Mouse (Mus musculus) monocyte, adult 5-6 weeks (primary cell): ENCODE data around the gene Kifc5b. TPM values are rescaled to one million over a fixed set of nuclear protein-coding genes. Genes with fewer than 3 reads are reported as not detected.
"Not testable (repeated sequence)": the region's sequence is repeated elsewhere in the genome, so short reads cannot be mapped to it uniquely, and the experiment has no call there.

Experiments
- ATAC-seq: fragments of 153-309, 156-312 bp; replicated peaks from 2 replicates; pipeline ENCODE4 v1.8.0; 2017; ENCODE audit warnings: mild to moderate bottlenecking; ENCODE audit not compliant: low TSS enrichment, insufficient number of reproducible peaks, severe bottlenecking, poor library complexity, low FRiP score
- total RNA-seq: library from RNA; stranded (forward); fragments of 200-1000, 200-491, 200-594 nt; gene quantifications from 3 replicates; pipeline ENCODE4 v1.2.3, GENCODE M21; 2017

Kifc5b gene
- total RNA-seq, 1 experiment from 2014 or later, result 2.3 TPM

GRCm38 (mm10) chr17:26907506-26907905, 9.4 kb upstream of the Kifc5b start:
- ATAC-seq, result not testable (repeated sequence)

GRCm38 (mm10) chr17:26915248-26915647, 1.6 kb upstream of the Kifc5b start:
- ATAC-seq, result no peak

- ATAC-seq, result not testable (repeated sequence)
Measured at GRCm38 (mm10) chr17:26917560-26917959, 669 bp downstream of the Kifc5b start.

GRCm38 (mm10) chr17:26918343-26918742, 1.5 kb downstream of the Kifc5b start:
- no peak for ATAC-seq

- not testable (repeated sequence) for ATAC-seq
Measured at GRCm38 (mm10) chr17:26919516-26919915, 2.6 kb downstream of the Kifc5b start.

- not testable (repeated sequence) for ATAC-seq
Measured at GRCm38 (mm10) chr17:26922368-26922767, 5.5 kb downstream of the Kifc5b start.

GRCm38 (mm10) chr17:26925414-26925813, 8.5 kb downstream of the Kifc5b start:
- not testable (repeated sequence) for ATAC-seq

GRCm38 (mm10) chr17:26931795-26932194, 14.9 kb downstream of the Kifc5b start:
- ATAC-seq, result not testable (repeated sequence)

- ATAC-seq, result peak; percentile 87
Measured at GRCm38 (mm10) chr17:26932839-26933398, 16.0 kb downstream of the Kifc5b start, which contains the start of gene Phf1. Gene Phf1, plus strand, starts transcription at chr17:26933052.

- no peak for ATAC-seq
Measured at GRCm38 (mm10) chr17:26933419-26933818, 16.5 kb downstream of the Kifc5b start.

GRCm38 (mm10) chr17:26933885-26934827, 17.3 kb downstream of the Kifc5b start:
- ATAC-seq, result no peak

- no peak for ATAC-seq
Measured at GRCm38 (mm10) chr17:26935027-26935426, 18.1 kb downstream of the Kifc5b start.

GRCm38 (mm10) chr17:26936453-26936852, 19.6 kb downstream of the Kifc5b start:
- no peak for ATAC-seq

GRCm38 (mm10) chr17:26936921-26937695, 20.2 kb downstream of the Kifc5b start:
- ATAC-seq, result no peak

GRCm38 (mm10) chr17:26937883-26938695, 21.2 kb downstream of the Kifc5b start:
- ATAC-seq, result no peak

- ATAC-seq, result no peak
Measured at GRCm38 (mm10) chr17:26938731-26939130, 21.8 kb downstream of the Kifc5b start.

GRCm38 (mm10) chr17:26939178-26939972, 22.5 kb downstream of the Kifc5b start, which contains the start of gene Cuta:
Gene Cuta, minus strand, starts transcription at chr17:26939569.
- ATAC-seq, result peak; percentile 93

- ATAC-seq, result no peak
Measured at GRCm38 (mm10) chr17:26939973-26940300, 23.0 kb downstream of the Kifc5b start.
